Mouse (Mus musculus): ENCODE results near the gene Vps26c.

- TF ChIP-seq CTCF (IDR thresholded peaks at IDR 0.05; ENCODE audit: borderline replicate concordance, control insufficient read depth, extremely low read depth, insufficient read depth, low read length, poor library complexity) (no peak), POLR2A (IDR thresholded peaks at IDR 0.05; ENCODE audit: control insufficient read depth, extremely low read depth, insufficient read depth, low read length, poor library complexity) (no peak)
These were observed 10.0 kb upstream of the Vps26c start for GRCm38 (mm10) chr16:94536417-94537158.

All from thymus, adult 2 months (tissue).